Mouse (Mus musculus) stomach, postnatal 0 days (tissue): ENCODE results near the gene Tbc1d13. TPM values are rescaled to one million over a fixed set of nuclear protein-coding genes. Genes with fewer than 3 reads are reported as not detected.

ENCODE experiments used
- ATAC-seq: fragments of 200-750 bp; cut with Nextera tagmentation; 2 replicates; pipeline ENCODE4 v1.8.0; 2017; ENCODE audit not compliant: low FRiP score, low TSS enrichment
- DNase-seq: peaks from one replicate; pipeline ENCODE4 v3.0.0-alpha.2; 2016; ENCODE audit warnings: low spot score
- H3K27ac ChIP-seq: fragments of 300-500 bp; sonication (generic); replicated peaks from 2 replicates; pipeline ENCODE4 v1.5.1; 2014; ENCODE audit warnings: mild to moderate bottlenecking, control low read depth
- H3K27me3 ChIP-seq: fragments of 300-500 bp; sonication (generic); 2 replicates; pipeline ENCODE4 v1.6.1; 2014; ENCODE audit warnings: low read length; ENCODE audit not compliant: control insufficient read depth, insufficient read depth
- H3K36me3 ChIP-seq: fragments of 300-500 bp; sonication (generic); 2 replicates; pipeline ENCODE4 v1.6.1; 2014; ENCODE audit warnings: low read length, mixed read lengths; ENCODE audit not compliant: control insufficient read depth, insufficient read depth
- H3K4me1 ChIP-seq: fragments of 300-500 bp; sonication (generic); replicated peaks from 2 replicates; pipeline ENCODE4 v1.6.1; 2014; ENCODE audit warnings: antibody characterized with exemption; ENCODE audit not compliant: control insufficient read depth, insufficient read depth
- H3K4me2 ChIP-seq: fragments of 300-500 bp; sonication (generic); replicated peaks from 2 replicates; pipeline ENCODE4 v1.6.1; 2014; ENCODE audit warnings: low read depth, mild to moderate bottlenecking, control low read depth, moderate library complexity
- H3K4me3 ChIP-seq: fragments of 300-500 bp; sonication (generic); 2 replicates; pipeline ENCODE4 v1.5.1; 2014; ENCODE audit warnings: low read depth, low read length, control low read depth
- H3K9ac ChIP-seq: fragments of 300-500 bp; sonication (generic); 2 replicates; pipeline ENCODE4 v1.6.1; 2014; ENCODE audit warnings: mild to moderate bottlenecking, low read length, control low read depth, mixed read lengths
- H3K9me3 ChIP-seq: fragments of 300-500 bp; sonication (generic); 2 replicates; pipeline ENCODE4 v1.6.1; 2016; ENCODE audit warnings: low read length; ENCODE audit not compliant: control insufficient read depth
- CTCF ChIP-seq: IDR thresholded peaks from 2 replicates; pipeline ENCODE4 v1.5.1; 2016; ENCODE audit warnings: antibody characterized with exemption, low read depth, mild to moderate bottlenecking, moderate library complexity
- EP300 ChIP-seq: optimal IDR thresholded peaks from 2 replicates; pipeline ENCODE3; 2016; ENCODE audit warnings: antibody characterized with exemption
- WGBS: fragments of 180-500 bp; shearing (Covaris S2); extraction: QIAGEN DNeasy Blood & Tissue Kit; methylation state at CpG from one replicate; pipeline ENCODE4 v1.1.7; 2014; 5-methylcytosine and 5-hydroxymethylcytosine counted together
- polyA plus RNA-seq: library from polyadenylated mRNA; unstranded; fragments of >200 nt; fragmentation: Nextera tagmentation; extraction: Ambion mirVana; gene quantifications from 2 replicates; pipeline ENCODE4 v1.2.1, GENCODE M21; 2015

Tbc1d13 gene
- polyA plus RNA-seq, 1 experiment from 2014 or later: 3.9 TPM

DNA sequence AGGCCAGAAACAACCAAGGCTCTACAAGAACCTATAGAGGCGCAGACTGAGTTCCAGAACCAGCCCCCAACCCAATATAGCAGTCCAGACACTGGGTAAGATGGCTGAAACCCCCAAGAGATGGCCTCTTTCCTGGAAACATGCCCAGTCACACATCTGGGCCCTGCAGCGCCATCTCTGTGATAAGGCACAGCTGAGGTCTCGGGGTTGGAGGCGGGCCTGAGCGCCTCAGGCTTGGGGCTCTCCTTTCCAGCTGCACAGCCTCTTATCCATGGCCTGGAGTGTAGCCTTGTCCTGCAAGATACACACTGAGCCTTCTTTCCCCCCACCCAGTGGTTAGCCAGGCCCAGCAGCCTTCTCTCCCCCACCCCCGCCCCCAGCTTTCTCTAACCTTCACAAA lies 51.7 kb downstream of the Tbc1d13 start:
- TF ChIP-seq EP300: no peak
- TF ChIP-seq CTCF: no peak
- 76% methylated on average over 6 of the region's 6 CpGs for WGBS
- no peak overlapping the region for H3K27ac ChIP-seq
- no peaks in the 10 kb centered on the region for H3K4me1 ChIP-seq
- H3K9ac ChIP-seq: no peak overlapping the region
- no peak for DNase-seq
- H3K36me3 ChIP-seq: no peaks in the 10 kb centered on the region
- no peak overlapping the region for H3K4me2 ChIP-seq
- H3K9me3 ChIP-seq: no peaks in the 10 kb centered on the region
- no peak overlapping the region for H3K4me3 ChIP-seq
- ATAC-seq: no peak
- no peaks in the 10 kb centered on the region for H3K27me3 ChIP-seq

DNA sequence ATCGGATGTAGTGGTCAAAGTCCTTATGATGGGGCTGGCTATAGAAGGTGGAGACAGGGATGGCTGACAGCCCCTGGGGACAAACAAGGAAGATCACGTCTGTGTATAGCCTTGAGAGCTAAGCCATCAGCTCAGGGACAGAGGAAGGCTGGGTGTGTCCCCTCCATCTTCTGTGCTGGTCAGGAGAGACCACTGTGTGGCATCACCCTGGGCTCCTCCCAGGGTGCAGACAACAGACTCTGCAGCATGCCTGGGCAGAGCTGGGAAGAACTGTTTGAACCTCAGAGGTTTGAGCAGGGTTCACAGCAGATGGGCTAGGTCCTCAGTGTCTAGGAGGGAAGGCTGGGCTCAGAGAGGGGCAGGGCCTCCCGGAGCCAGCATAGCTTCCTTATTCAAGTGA lies 52.1 kb downstream of the Tbc1d13 start:
- H3K9me3 ChIP-seq: no peaks in the 10 kb centered on the region
- no peaks in the 10 kb centered on the region for H3K4me1 ChIP-seq
- H3K4me3 ChIP-seq: no peak overlapping the region
- H3K4me2 ChIP-seq: no peak overlapping the region
- TF ChIP-seq EP300: no peak
- TF ChIP-seq CTCF: no peak
- no peaks in the 10 kb centered on the region for H3K36me3 ChIP-seq
- ATAC-seq (no peak), DNase-seq (no peak)
- no peak overlapping the region for H3K9ac ChIP-seq
- no peaks in the 10 kb centered on the region for H3K27me3 ChIP-seq
- no peak overlapping the region for H3K27ac ChIP-seq
- 75% methylated on average over 3 of the region's 3 CpGs for WGBS

DNA sequence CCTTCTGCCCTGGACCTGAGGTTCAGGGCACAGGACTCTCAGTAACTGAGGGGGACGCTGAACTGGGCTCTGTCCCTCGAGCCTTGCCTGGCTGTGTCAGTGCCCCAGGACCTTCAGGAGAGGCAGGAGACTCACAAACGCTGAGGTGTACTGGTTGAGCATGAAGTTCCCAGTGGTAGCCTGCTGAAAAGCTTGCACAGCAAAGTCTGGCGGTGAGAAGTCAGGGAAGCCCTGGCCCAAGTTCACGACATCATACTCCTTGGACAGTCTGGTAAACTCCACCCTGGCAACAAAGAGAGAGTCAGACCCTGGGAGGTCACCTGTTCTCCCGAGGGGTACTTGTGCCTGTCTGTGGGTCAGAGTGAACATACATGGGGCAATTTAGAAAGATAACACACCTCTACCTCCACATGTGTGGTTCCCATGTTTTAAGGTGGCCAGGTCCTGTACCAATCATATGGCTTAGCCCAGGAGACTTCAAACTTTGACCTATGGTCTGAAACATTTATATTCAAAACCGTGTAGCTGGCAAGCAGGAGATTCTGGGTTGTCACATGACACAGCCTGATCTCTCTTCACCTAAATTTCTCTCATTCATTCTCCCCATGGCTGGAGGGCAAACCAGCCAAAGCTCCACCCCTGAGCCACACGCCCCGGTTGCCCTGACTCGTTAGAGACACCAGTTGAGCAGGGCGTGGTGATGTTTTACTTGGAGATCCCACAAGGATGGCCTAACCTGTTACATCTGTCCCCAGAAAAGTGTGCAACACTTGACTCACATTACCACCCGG lies 58.4 kb downstream of the Tbc1d13 start:
- Histone ChIP-seq H3K9ac (no peak overlapping the region), H3K27ac (no peak overlapping the region), H3K9me3 (no peaks in the 10 kb centered on the region), H3K27me3 (no peaks in the 10 kb centered on the region), H3K4me2 (no peak overlapping the region), H3K4me3 (no peak overlapping the region), H3K36me3 (no peaks in the 10 kb centered on the region), H3K4me1 (no peaks in the 10 kb centered on the region)
- DNase-seq (no peak), ATAC-seq (0 out of 2 replicates have a peak, but pooled peaks have one; percentile 9)
- WGBS: 73% methylated on average over 12 of the region's 12 CpGs
- TF ChIP-seq EP300: no peak
- TF ChIP-seq CTCF: no peak

DNA sequence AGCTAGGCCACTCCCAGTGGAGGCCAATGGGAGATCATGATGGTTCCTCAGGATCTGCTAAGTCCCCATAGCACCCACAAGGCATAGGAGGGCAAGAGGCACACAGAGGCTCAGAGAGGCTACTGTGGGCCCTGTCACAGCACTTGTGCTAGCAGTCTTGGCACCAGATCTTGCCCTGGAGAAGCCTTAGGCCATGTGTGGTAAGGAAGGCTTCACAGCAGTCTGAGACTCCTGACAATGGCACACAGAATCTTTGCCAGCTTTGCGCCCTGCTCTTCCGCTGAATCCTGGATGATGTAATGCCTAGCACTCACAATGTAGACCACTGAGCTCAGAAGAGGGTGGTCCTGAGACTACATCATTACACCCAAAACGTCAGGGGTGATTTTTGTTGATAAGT lies 61.1 kb downstream of the Tbc1d13 start:
- 75% methylated on average over 3 of the region's 3 CpGs for WGBS
- DNase-seq (no peak), ATAC-seq (no peak)
- Histone ChIP-seq H3K4me3 (no peak overlapping the region), H3K4me2 (no peak overlapping the region), H3K27ac (no peak overlapping the region; the same call in 1 of the 2 replicates), H3K4me1 (no peaks in the 10 kb centered on the region), H3K9ac (no peak overlapping the region), H3K27me3 (no peaks in the 10 kb centered on the region), H3K9me3 (no peaks in the 10 kb centered on the region), H3K36me3 (no peaks in the 10 kb centered on the region)
- no peak for TF ChIP-seq CTCF
- TF ChIP-seq EP300: no peak

DNA sequence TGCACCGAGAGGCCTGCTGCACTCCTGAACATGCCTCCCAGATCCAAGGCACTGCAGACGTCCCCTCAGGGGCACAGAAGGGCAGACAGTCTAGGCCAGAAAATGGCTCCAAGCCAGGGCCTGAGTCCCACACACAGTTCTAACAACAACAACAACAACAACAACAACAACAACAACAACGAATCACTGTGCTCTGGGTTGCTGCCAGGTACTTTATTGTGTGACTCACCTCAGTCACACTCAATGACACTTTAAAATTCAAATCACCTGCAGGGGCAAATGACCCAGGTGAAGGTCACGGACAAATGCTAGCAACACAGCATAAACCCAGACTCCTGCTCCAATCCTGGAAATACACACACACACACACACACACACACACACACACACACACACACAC lies 64.5 kb downstream of the Tbc1d13 start:
- Histone ChIP-seq H3K9ac (no peak overlapping the region), H3K4me1 (no peaks in the 10 kb centered on the region), H3K27ac (no peak overlapping the region), H3K4me2 (no peak overlapping the region), H3K4me3 (no peak overlapping the region), H3K9me3 (no peaks in the 10 kb centered on the region), H3K36me3 (no peaks in the 10 kb centered on the region), H3K27me3 (no peaks in the 10 kb centered on the region)
- TF ChIP-seq CTCF: no peak
- ATAC-seq: no peak
- DNase-seq: no peak
- WGBS: 59% methylated on average over 4 of the region's 4 CpGs

DNA sequence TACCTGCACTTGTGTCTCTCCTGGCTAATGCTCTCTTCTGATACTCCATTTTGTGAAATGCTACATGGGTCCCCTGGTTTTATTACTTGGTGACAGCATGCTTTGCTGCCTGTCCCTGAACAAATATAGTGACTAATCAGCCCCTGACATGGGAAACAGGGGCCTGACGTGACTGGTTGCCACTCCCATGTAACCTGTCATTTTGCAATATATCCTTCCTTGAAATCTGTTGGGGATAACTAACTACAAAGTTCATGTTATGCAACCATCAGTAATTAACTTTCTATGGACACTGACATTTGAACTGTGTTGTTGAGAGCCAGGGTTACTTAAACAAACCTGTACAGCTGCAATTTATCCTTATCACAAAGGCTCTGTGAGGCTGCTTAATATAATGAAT lies 66.4 kb downstream of the Tbc1d13 start:
- H3K4me2 ChIP-seq: no peak overlapping the region
- WGBS: 28% methylated on average over 1 of the region's 1 CpGs

More for the DNA sequence above, 66.4 kb downstream of the Tbc1d13 start:
- Histone ChIP-seq H3K9ac (no peak overlapping the region), H3K4me3 (no peak overlapping the region), H3K4me1 (0 out of 2 replicates have a peak, but pooled peaks cover 4% of the 10 kb centered on the region), H3K9me3 (no peaks in the 10 kb centered on the region), H3K27ac (peak overlapping the region; percentile 85), H3K27me3 (no peaks in the 10 kb centered on the region), H3K36me3 (no peaks in the 10 kb centered on the region)
- peak; percentile 56 for DNase-seq
- ATAC-seq: peak; percentile 85
- TF ChIP-seq EP300 (peak; percentile 94), CTCF (no peak)
